Mouse (Mus musculus) cortical plate, adult 2 months (tissue): Measurements from ENCODE around the gene Sphk2.

Experiments
- CTCF ChIP-seq: fragments of 200-500 bp; IDR thresholded peaks from 2 replicates; pipeline ENCODE4 v1.5.1; 2011; ENCODE audit warnings: mild to moderate bottlenecking, control low read depth, low read length; ENCODE audit not compliant: insufficient read depth; ENCODE audit errors: extremely low read depth
- POLR2A ChIP-seq: fragments of 200-500 bp; IDR thresholded peaks from 2 replicates; pipeline ENCODE4 v1.6.1; 2011; ENCODE audit warnings: mild to moderate bottlenecking, low read length, control low read depth; ENCODE audit not compliant: insufficient read depth; ENCODE audit errors: extremely low read depth

GRCm38 (mm10) chr7:45702809-45703520 lies 14.8 kb downstream of the Sphk2 start:
- TF ChIP-seq CTCF (no peak), POLR2A (no peak)
